Mouse (Mus musculus) brain, embryonic 14.5 days (tissue): Measurements from ENCODE around the gene Rbm20.

Experiments
- CTCF ChIP-seq: fragments of 200-500 bp; IDR thresholded peaks from 2 replicates; pipeline ENCODE4 v1.5.1; 2012; ENCODE audit warnings: inconsistent platforms, mild to moderate bottlenecking, moderate library complexity, borderline replicate concordance; ENCODE audit not compliant: insufficient read depth, insufficient read length; ENCODE audit errors: extremely low read depth
- POLR2A ChIP-seq: fragments of 200-500 bp; IDR thresholded peaks from 2 replicates; pipeline ENCODE4 v1.6.1; 2012; ENCODE audit warnings: mild to moderate bottlenecking, inconsistent platforms, borderline replicate concordance; ENCODE audit not compliant: poor library complexity, insufficient read depth, insufficient read length, severe bottlenecking; ENCODE audit errors: extremely low read depth

DNA sequence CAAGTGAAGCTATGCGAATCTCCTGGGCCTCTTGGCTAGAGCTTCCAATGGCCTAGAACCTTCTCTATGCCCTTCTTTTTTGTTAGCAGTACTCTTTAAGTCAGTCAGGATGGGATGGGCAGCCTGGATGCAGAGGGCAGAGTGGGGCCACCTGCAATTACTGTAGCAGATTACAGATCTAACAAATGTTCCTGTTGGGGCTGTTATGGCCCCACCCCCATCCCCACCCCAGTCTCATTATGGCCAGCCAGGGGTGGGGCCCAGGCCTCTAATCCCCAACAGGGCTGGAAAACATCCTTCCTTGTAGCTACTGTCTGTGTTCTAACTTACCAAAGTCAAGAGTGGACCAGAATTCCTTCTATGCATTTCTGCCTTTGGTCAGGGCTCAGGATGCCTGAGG lies 191.7 kb downstream of the Rbm20 start:
- TF ChIP-seq POLR2A (no peak), CTCF (no peak)
